Mouse (Mus musculus) limb, embryonic 11.5 days (tissue): ENCODE data around the gene Duox2. TPM values are rescaled to one million over a fixed set of nuclear protein-coding genes. Genes with fewer than 3 reads are reported as not detected.

ENCODE experiments used
- ATAC-seq: fragments of 200-750 bp; cut with Nextera tagmentation; 2 replicates; pipeline ENCODE4 v1.8.0; 2017; ENCODE audit warnings: low read depth; ENCODE audit not compliant: insufficient number of reproducible peaks, low FRiP score, low TSS enrichment
- DNase-seq: peaks from one replicate; pipeline ENCODE4 v3.0.0-alpha.2; 2015; ENCODE audit warnings: low spot score
- H3K27ac ChIP-seq: fragments of 300-500 bp; sonication (generic); replicated peaks from 2 replicates; pipeline ENCODE4 v1.5.1; 2014; ENCODE audit warnings: low read depth, mild to moderate bottlenecking, low read length
- H3K27me3 ChIP-seq: fragments of 300-500 bp; sonication (generic); 2 replicates; pipeline ENCODE4 v1.6.1; 2014; ENCODE audit warnings: mild to moderate bottlenecking, low read length, mixed read lengths; ENCODE audit not compliant: control insufficient read depth, insufficient read depth
- H3K36me3 ChIP-seq: fragments of 300-500 bp; sonication (generic); 2 replicates; pipeline ENCODE4 v1.6.1; 2014; ENCODE audit warnings: mild to moderate bottlenecking, low read length, moderate library complexity, mixed read lengths; ENCODE audit not compliant: control insufficient read depth, insufficient read depth
- H3K4me1 ChIP-seq: fragments of 300-500 bp; sonication (generic); 2 replicates; pipeline ENCODE4 v1.6.1; 2014; ENCODE audit warnings: low read length, mixed read lengths; ENCODE audit not compliant: control insufficient read depth, insufficient read depth
- H3K4me2 ChIP-seq: fragments of 300-500 bp; sonication (generic); 2 replicates; pipeline ENCODE4 v1.6.1; 2014; ENCODE audit warnings: low read depth, mild to moderate bottlenecking, moderate library complexity; ENCODE audit not compliant: severe bottlenecking
- H3K4me3 ChIP-seq: fragments of 300-500 bp; sonication (generic); 2 replicates; pipeline ENCODE4 v1.5.1; 2014; ENCODE audit warnings: low read depth, low read length
- H3K9ac ChIP-seq: fragments of 300-500 bp; sonication (generic); 2 replicates; pipeline ENCODE4 v1.6.1; 2014; ENCODE audit warnings: mild to moderate bottlenecking, low read length
- H3K9me3 ChIP-seq: fragments of 300-500 bp; sonication (generic); 2 replicates; pipeline ENCODE4 v1.6.1; 2016; ENCODE audit warnings: low read length; ENCODE audit not compliant: control insufficient read depth
- WGBS: fragments of 180-500 bp; shearing (Covaris S2); extraction: QIAGEN DNeasy Blood & Tissue Kit; methylation state at CpG from one replicate; pipeline ENCODE4 v1.1.7; 2014; 5-methylcytosine and 5-hydroxymethylcytosine counted together
- polyA plus RNA-seq: library from polyadenylated mRNA; unstranded; fragments of >200 nt; fragmentation: Nextera tagmentation; extraction: Ambion mirVana; gene quantifications from 2 replicates; pipeline ENCODE4 v1.2.1, GENCODE M21; 2014

Duox2 gene
- polyA plus RNA-seq, 1 experiment from 2014 or later, result not detected

DNA sequence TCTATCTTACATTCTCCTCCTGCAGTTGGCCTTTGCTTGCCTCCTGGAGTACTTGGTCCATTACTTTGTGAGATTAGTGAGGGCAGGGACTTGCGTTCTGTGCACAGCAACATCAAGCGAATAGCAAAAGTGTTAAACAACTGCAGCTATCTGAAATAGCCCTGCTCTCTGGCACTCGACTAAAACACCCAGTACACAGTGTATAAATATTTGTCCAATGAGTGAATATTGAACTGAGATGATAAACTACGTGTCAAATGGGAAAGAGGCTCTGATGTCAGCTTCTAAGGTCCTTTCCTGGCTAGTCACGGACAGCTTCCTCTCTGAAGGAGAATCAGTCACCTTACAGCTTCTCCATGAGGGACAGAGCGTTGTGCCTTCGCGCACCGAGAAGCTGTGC is 14.2 kb downstream of the Duox2 start:
- Histone ChIP-seq H3K9me3 (no peaks in the 10 kb centered on the region), H3K4me2 (no peak overlapping the region), H3K9ac (no peak overlapping the region), H3K27ac (no peak overlapping the region), H3K4me1 (no peaks in the 10 kb centered on the region), H3K36me3 (no peaks in the 10 kb centered on the region), H3K4me3 (no peak overlapping the region), H3K27me3 (no peaks in the 10 kb centered on the region)
- no peak for ATAC-seq
- no peak for DNase-seq
- 85% methylated on average over 9 of the region's 9 CpGs for WGBS

DNA sequence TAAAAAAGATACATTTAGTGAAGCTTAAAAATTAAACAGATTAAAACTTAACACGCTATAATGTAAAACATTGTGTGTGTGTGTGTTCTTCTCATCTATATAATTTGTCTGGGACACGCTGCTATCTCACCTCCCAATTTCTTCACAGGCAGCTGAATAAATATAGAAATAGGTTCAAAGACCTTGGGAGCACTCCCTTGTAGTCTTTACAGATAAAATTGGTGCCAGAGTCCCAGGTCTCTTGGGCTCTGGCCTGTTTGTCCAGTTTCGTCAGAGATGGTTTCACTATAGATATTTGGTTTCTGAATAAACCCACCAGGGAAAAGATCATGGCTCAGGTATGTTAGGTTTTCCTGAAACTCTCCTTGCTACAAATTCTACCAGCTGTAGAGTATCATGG is 19.5 kb downstream of the Duox2 start:
- H3K9me3 ChIP-seq, result no peaks in the 10 kb centered on the region
- no peak overlapping the region for H3K27ac ChIP-seq
- DNase-seq (no peak), ATAC-seq (no peak)
- H3K9ac ChIP-seq, result no peak overlapping the region
- 93% methylated on average over 3 of the region's 3 CpGs for WGBS
- H3K4me1 ChIP-seq, result no peaks in the 10 kb centered on the region
- H3K27me3 ChIP-seq, result no peaks in the 10 kb centered on the region
- no peak overlapping the region for H3K4me3 ChIP-seq
- no peaks in the 10 kb centered on the region for H3K36me3 ChIP-seq
- no peak overlapping the region for H3K4me2 ChIP-seq

DNA sequence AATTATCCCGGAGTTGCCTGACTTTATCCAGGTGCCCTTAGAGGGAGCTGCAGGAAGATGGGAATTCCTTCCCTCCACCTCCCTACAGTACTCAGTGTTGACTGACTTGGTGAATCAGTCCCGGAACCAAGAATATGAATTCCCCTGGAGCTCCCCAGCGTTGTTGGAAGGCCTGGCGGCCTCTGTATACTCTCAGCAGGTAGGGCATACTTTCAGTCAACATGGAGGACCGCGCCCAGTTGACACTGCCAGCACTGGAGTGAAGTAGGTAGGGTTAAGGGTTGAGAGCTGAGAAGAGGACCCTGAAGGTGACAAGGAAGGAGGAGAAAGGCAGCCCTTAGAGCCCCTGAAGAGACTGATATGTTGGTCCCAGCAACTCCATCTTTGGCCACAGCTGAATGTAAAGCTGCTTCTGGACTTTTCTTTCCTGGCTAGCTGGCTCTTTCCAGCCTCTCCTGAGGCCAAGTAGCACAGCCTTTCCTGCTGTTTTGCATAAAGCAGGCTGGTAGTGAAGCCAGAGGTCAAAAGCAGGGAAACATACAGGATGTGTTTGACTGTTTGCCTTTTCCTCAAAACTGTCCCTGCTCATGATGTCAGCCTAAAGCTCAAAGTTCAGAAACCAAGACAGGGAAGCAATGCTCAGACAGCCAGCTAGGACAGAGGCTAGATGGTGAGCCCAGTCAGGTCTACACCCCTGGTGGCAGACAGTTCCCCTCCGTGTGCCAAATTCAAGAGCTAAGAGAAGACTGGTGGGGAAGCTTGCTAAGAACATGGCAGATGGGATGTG is 31.6 kb downstream of the Duox2 start:
- Histone ChIP-seq H3K4me3 (no peak overlapping the region), H3K9me3 (no peaks in the 10 kb centered on the region), H3K27ac (no peak overlapping the region), H3K27me3 (no peaks in the 10 kb centered on the region), H3K36me3 (peaks cover 2% of the 10 kb centered on the region; the same call in 1 of the 2 replicates), H3K4me1 (0 out of 2 replicates have a peak, but pooled peaks cover 2% of the 10 kb centered on the region), H3K9ac (no peak overlapping the region), H3K4me2 (no peak overlapping the region)
- ATAC-seq (no peak), DNase-seq (no peak)
- WGBS, result 91% methylated on average over 7 of the region's 7 CpGs

DNA sequence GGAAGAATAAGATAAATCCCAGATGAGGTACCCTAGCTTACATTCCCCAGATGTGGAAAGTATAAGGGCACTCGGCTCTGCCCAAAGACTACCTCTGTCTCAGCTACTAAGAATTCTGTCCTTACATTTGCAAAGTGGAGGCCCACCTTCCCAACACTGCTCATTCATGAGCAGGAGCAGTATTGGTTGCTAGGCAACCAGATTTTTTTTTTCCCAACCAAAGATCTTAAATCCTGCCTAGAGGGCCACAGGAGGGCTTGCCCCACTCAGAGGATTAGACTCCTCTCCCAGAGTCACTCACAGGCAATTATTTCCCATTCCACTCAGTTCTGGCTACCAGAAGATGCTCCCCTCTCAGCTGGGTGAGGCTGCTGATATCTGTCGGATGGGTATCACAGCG is 33.6 kb downstream of the Duox2 start:
- H3K4me1 ChIP-seq, result 0 out of 2 replicates have a peak, but pooled peaks cover 2% of the 10 kb centered on the region
- H3K27me3 ChIP-seq, result no peaks in the 10 kb centered on the region
- no peak for DNase-seq
- WGBS, result 81% methylated on average over 3 of the region's 3 CpGs
- no peak for ATAC-seq
- H3K4me2 ChIP-seq, result no peak overlapping the region
- no peak overlapping the region for H3K9ac ChIP-seq
- H3K27ac ChIP-seq, result no peak overlapping the region
- peaks cover 4% of the 10 kb centered on the region; the same call in 1 of the 2 replicates for H3K36me3 ChIP-seq
- H3K4me3 ChIP-seq, result no peak overlapping the region
- H3K9me3 ChIP-seq, result no peaks in the 10 kb centered on the region

DNA sequence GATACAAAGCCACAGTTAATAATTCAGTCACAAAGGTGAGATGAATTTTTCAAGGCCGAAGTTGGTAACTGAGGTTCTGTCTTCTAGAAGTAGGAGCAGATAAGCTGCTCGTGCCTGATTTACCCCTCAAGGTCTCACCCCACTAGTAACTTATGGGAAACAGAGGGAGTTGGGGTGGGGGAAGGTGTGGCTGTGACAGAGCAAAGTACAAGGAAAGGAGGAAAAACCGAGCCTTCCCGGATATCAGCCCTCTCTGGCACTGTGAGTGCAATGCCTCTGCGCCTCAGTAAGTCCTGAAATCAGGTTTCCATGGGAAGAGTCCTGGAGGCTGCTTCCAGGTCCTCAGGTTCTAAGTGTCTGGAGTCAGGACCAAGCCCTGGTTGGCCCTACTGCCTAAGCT is 37.5 kb downstream of the Duox2 start:
- Histone ChIP-seq H3K36me3 (peaks cover 4% of the 10 kb centered on the region; the same call in 1 of the 2 replicates), H3K4me2 (no peak overlapping the region), H3K27ac (no peak overlapping the region), H3K4me1 (0 out of 2 replicates have a peak, but pooled peaks cover 2% of the 10 kb centered on the region), H3K9me3 (no peaks in the 10 kb centered on the region), H3K4me3 (no peak overlapping the region), H3K27me3 (no peaks in the 10 kb centered on the region), H3K9ac (no peak overlapping the region)
- DNase-seq (no peak), ATAC-seq (no peak)
- 81% methylated on average over 5 of the region's 5 CpGs for WGBS

DNA sequence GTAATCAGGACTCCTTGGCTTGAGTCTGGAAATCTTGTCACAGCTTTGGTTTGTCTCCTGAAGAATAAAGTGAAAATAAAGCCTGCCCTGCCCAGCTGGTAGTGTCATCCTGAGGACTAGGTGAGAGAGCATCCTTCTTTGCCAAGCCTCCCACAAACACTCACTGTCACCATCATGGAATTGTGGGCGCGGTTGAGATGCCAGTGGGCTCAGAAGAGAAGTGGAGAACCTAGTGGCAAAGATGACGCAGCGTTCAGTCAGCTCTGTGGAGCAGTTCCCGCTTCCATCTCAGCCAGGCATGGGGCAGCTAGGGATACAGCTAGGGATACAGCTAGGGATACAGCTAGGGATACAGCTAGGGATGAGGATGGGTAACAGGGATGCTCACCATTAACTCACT is 42.3 kb downstream of the Duox2 start:
- Histone ChIP-seq H3K27me3 (no peaks in the 10 kb centered on the region), H3K4me2 (no peak overlapping the region), H3K27ac (no peak overlapping the region), H3K9me3 (no peaks in the 10 kb centered on the region), H3K4me3 (no peak overlapping the region), H3K4me1 (no peaks in the 10 kb centered on the region), H3K36me3 (no peaks in the 10 kb centered on the region), H3K9ac (no peak overlapping the region)
- ATAC-seq (no peak), DNase-seq (no peak)
- 94% methylated on average over 5 of the region's 5 CpGs for WGBS

DNA sequence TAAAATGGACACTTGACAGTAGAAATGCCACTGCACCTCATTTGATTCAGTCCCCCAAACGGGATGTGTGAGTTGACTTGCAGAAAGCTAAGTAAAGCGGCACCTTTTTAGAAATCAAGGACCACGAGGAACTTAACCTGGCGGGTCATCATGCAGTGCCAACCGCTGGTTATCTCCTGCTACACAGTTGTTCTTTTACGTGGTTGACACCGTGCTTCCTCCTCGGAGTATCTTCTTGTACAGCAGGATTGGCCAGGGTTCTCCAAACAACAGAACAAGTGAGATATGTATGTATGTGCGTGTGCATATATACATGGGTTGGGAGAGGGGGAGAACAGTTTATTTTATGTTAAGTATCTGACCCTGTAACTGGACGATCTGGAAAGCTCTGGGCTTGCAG is 50.5 kb downstream of the Duox2 start:
- Histone ChIP-seq H3K27ac (no peak overlapping the region), H3K36me3 (no peaks in the 10 kb centered on the region), H3K4me2 (no peak overlapping the region), H3K27me3 (no peaks in the 10 kb centered on the region), H3K9ac (no peak overlapping the region), H3K4me1 (no peaks in the 10 kb centered on the region), H3K4me3 (no peak overlapping the region), H3K9me3 (no peaks in the 10 kb centered on the region)
- WGBS, result 90% methylated on average over 10 of the region's 10 CpGs
- no peak for ATAC-seq
- no peak for DNase-seq

DNA sequence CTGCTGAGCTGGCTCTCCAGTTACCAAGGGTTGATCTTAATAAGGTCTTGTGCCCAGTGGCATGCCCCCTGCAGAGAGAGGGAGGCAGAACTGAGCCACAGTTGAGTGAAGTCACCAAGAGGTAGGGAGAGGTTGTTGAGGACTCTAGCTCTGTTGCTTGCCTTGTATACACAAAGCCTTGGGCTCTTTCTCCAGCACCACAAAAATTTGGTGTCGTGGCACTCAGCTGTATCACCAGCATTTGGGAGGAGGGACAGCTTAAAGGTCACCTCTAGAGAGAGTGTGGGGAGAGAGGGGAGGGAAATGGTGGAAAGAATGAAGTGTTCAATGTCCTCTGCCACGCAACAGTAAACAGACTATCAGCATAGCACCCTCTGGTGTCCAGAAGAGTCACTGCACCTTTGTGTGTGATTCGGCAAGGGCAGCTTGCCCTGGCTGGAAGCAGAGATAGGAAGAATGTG is 54.5 kb downstream of the Duox2 start:
- H3K36me3 ChIP-seq, result no peaks in the 10 kb centered on the region
- DNase-seq (peak; percentile 75), ATAC-seq (peak; percentile 60; the same call in 1 of the 2 replicates)
- no peaks in the 10 kb centered on the region for H3K9me3 ChIP-seq
- no peak overlapping the region; the same call in 1 of the 2 replicates for H3K9ac ChIP-seq
- H3K4me1 ChIP-seq, result no peaks in the 10 kb centered on the region
- no peak overlapping the region for H3K27ac ChIP-seq
- no peak overlapping the region for H3K4me3 ChIP-seq
- no peak overlapping the region for H3K4me2 ChIP-seq
- H3K27me3 ChIP-seq, result no peaks in the 10 kb centered on the region
- 4% methylated on average over 3 of the region's 3 CpGs for WGBS
